Mouse (Mus musculus): ENCODE measurements around the gene Hist1h3e. TPM values are rescaled to one million over a fixed set of nuclear protein-coding genes. Genes with fewer than 3 reads are reported as not detected.

Gene Hist1h3e
- polyA plus RNA-seq, 2 experiments, result 5.1 to 25.4 TPM

- DNase-seq (ENCODE audit: low read depth in 3 of 3, low spot score in 3 of 3), result peak in 1 of 3 experiments; percentile 68
- Histone ChIP-seq H3K36me3 (replicated peaks; ENCODE audit: control insufficient read depth, insufficient read depth, low read depth) (no peaks in the 10 kb centered on the region), H3K4me2 (ENCODE audit: low read depth) (peak overlapping the region; percentile 95), H3K27me3 (ENCODE audit: control insufficient read depth, insufficient read depth, low read length) (no peaks in the 10 kb centered on the region), H3K27ac (peak overlapping the region; percentile 100), H3K4me3 (ENCODE audit: insufficient read depth in 1 of 2, low read depth in 2 of 2, low read length in 2 of 2) (peak overlapping the region; percentile 64 to 74), H3K9me3 (ENCODE audit: control insufficient read depth, low read length) (no peaks in the 10 kb centered on the region), H3K4me1 (replicated peaks; ENCODE audit: control insufficient read depth in 2 of 2, insufficient read depth in 2 of 2, low read length in 1 of 2) (peaks cover 17 to 20% of the 10 kb centered on the region in 2 experiments), H3K9ac (replicated peaks) (peak overlapping the region; percentile 99)
- WGBS (ENCODE audit: insufficient replicate concordance), result under 1% methylated on average over 20 of the region's 20 CpGs
- no peak for ATAC-seq (ENCODE audit: insufficient read depth)
- TF ChIP-seq EP300 (IDR thresholded peaks at IDR 0.05; ENCODE audit: low read depth), result no peak
- no peak for TF ChIP-seq CTCF (IDR thresholded peaks at IDR 0.05; ENCODE audit: low read depth)
Observed at GRCm38 (mm10) chr13:23530181-23530900, 31.8 kb downstream of the Hist1h3e start.

- H3K4me2 ChIP-seq (ENCODE audit: low read depth), result peak overlapping the region; percentile 95
- no peak for TF ChIP-seq CTCF (IDR thresholded peaks at IDR 0.05; ENCODE audit: low read depth)
- no peak for TF ChIP-seq EP300 (IDR thresholded peaks at IDR 0.05; ENCODE audit: low read depth)
- peak overlapping the region; percentile 99 for H3K9ac ChIP-seq (replicated peaks)
- no peaks in the 10 kb centered on the region for H3K36me3 ChIP-seq (replicated peaks; ENCODE audit: control insufficient read depth, insufficient read depth, low read depth)
- DNase-seq (ENCODE audit: low read depth in 3 of 3, low spot score in 3 of 3), result no peak
- H3K4me1 ChIP-seq (replicated peaks; ENCODE audit: control insufficient read depth in 2 of 2, insufficient read depth in 2 of 2, low read length in 1 of 2), result peaks cover 17 to 23% of the 10 kb centered on the region in 2 experiments
- peak overlapping the region; percentile 64 to 74 for H3K4me3 ChIP-seq (ENCODE audit: insufficient read depth in 1 of 2, low read depth in 2 of 2, low read length in 2 of 2)
- 17% methylated on average over 2 of the region's 2 CpGs for WGBS (ENCODE audit: insufficient replicate concordance)
- ATAC-seq (ENCODE audit: insufficient read depth), result no peak
- peak overlapping the region; percentile 100 for H3K27ac ChIP-seq
- H3K9me3 ChIP-seq (ENCODE audit: control insufficient read depth, low read length), result no peaks in the 10 kb centered on the region
- H3K27me3 ChIP-seq (ENCODE audit: control insufficient read depth, insufficient read depth, low read length), result no peaks in the 10 kb centered on the region
Observed at GRCm38 (mm10) chr13:23529480-23530165, 32.5 kb downstream of the Hist1h3e start.

- WGBS (ENCODE audit: insufficient replicate concordance), result 78% methylated on average over 5 of the region's 5 CpGs
- peaks cover 17 to 23% of the 10 kb centered on the region in 2 experiments for H3K4me1 ChIP-seq (replicated peaks; ENCODE audit: control insufficient read depth in 2 of 2, insufficient read depth in 2 of 2, low read length in 1 of 2)
- no peaks in the 10 kb centered on the region for H3K36me3 ChIP-seq (replicated peaks; ENCODE audit: control insufficient read depth, insufficient read depth, low read depth)
- no peak overlapping the region for H3K4me2 ChIP-seq (ENCODE audit: low read depth)
- ATAC-seq (ENCODE audit: insufficient read depth), result no peak
- no peak for DNase-seq (ENCODE audit: low read depth in 3 of 3, low spot score in 3 of 3)
- no peak overlapping the region for H3K4me3 ChIP-seq (ENCODE audit: insufficient read depth in 1 of 2, low read depth in 2 of 2, low read length in 2 of 2)
- no peak overlapping the region; the same call in 1 of the 2 replicates for H3K27ac ChIP-seq
- no peak for TF ChIP-seq CTCF (IDR thresholded peaks at IDR 0.05; ENCODE audit: low read depth)
- no peak for TF ChIP-seq EP300 (IDR thresholded peaks at IDR 0.05; ENCODE audit: low read depth)
- H3K27me3 ChIP-seq (ENCODE audit: control insufficient read depth, insufficient read depth, low read length), result no peaks in the 10 kb centered on the region
- H3K9ac ChIP-seq (replicated peaks), result no peak overlapping the region
- no peaks in the 10 kb centered on the region for H3K9me3 ChIP-seq (ENCODE audit: control insufficient read depth, low read length)
Observed at GRCm38 (mm10) chr13:23529005-23529404, 33.2 kb downstream of the Hist1h3e start.

GRCm38 (mm10) chr13:23526312-23526711 lies 35.9 kb downstream of the Hist1h3e start:
- peak overlapping the region; percentile 64 for H3K4me2 ChIP-seq (ENCODE audit: low read depth)
- under 1% methylated on average over 17 of the region's 17 CpGs for WGBS (ENCODE audit: insufficient replicate concordance)
- H3K4me3 ChIP-seq (ENCODE audit: insufficient read depth in 1 of 2, low read depth in 2 of 2, low read length in 2 of 2), result peak overlapping the region; percentile 46 to 56
- no peaks in the 10 kb centered on the region for H3K36me3 ChIP-seq (replicated peaks; ENCODE audit: control insufficient read depth, insufficient read depth, low read depth)
- peak overlapping the region; percentile 59 for H3K9ac ChIP-seq (replicated peaks)
- peaks cover 7 to 16% of the 10 kb centered on the region in 2 experiments for H3K4me1 ChIP-seq (replicated peaks; ENCODE audit: control insufficient read depth in 2 of 2, insufficient read depth in 2 of 2, low read length in 1 of 2)
- no peaks in the 10 kb centered on the region for H3K9me3 ChIP-seq (ENCODE audit: control insufficient read depth, low read length)
- no peaks in the 10 kb centered on the region for H3K27me3 ChIP-seq (ENCODE audit: control insufficient read depth, insufficient read depth, low read length)
- H3K27ac ChIP-seq, result no peak overlapping the region
- DNase-seq (ENCODE audit: low read depth in 3 of 3, low spot score in 3 of 3) (peak; percentile 79 to 81 (median 80)), ATAC-seq (ENCODE audit: insufficient read depth) (no peak)
- peak; percentile 34; the same call in 1 of the 2 replicates for TF ChIP-seq EP300 (IDR thresholded peaks at IDR 0.05; ENCODE audit: low read depth)
- no peak for TF ChIP-seq CTCF (IDR thresholded peaks at IDR 0.05; ENCODE audit: low read depth)

- WGBS (ENCODE audit: insufficient replicate concordance), result 1% methylated on average over 10 of the region's 10 CpGs
- no peak for TF ChIP-seq CTCF (IDR thresholded peaks at IDR 0.05; ENCODE audit: low read depth)
- no peak for TF ChIP-seq EP300 (IDR thresholded peaks at IDR 0.05; ENCODE audit: low read depth)
- Histone ChIP-seq H3K9ac (replicated peaks) (peak overlapping the region; percentile 43), H3K4me1 (replicated peaks; ENCODE audit: control insufficient read depth in 2 of 2, insufficient read depth in 2 of 2, low read length in 1 of 2) (peaks cover 11 to 17% of the 10 kb centered on the region in 2 experiments), H3K4me2 (ENCODE audit: low read depth) (peak overlapping the region; percentile 64), H3K27me3 (ENCODE audit: control insufficient read depth, insufficient read depth, low read length) (no peaks in the 10 kb centered on the region), H3K27ac (no peak overlapping the region; the same call in 1 of the 2 replicates), H3K9me3 (ENCODE audit: control insufficient read depth, low read length) (no peaks in the 10 kb centered on the region), H3K36me3 (replicated peaks; ENCODE audit: control insufficient read depth, insufficient read depth, low read depth) (no peaks in the 10 kb centered on the region), H3K4me3 (ENCODE audit: insufficient read depth in 1 of 2, low read depth in 2 of 2, low read length in 2 of 2) (peak overlapping the region; percentile 46 to 47)
- ATAC-seq (ENCODE audit: insufficient read depth) (no peak), DNase-seq (ENCODE audit: low read depth in 3 of 3, low spot score in 3 of 3) (no peak)
Observed at GRCm38 (mm10) chr13:23525901-23526300, 36.3 kb downstream of the Hist1h3e start.
